Mouse (Mus musculus) layer of hippocampus, postnatal 14 days (tissue): Measurements from ENCODE around the gene Gna11. TPM values are rescaled to one million over a fixed set of nuclear protein-coding genes. Genes with fewer than 3 reads are reported as not detected.

ENCODE experiments used
- DNase-seq, 2 experiments: peaks; one replicate each; pipeline ENCODE4 v3.0.0; 2021 to 2022; ENCODE audit warnings: low spot score in 2 of 2, mixed read lengths in 1 of 2
- long read RNA-seq, 2 experiments: library from polyadenylated mRNA; stranded (forward); transcript quantifications; one replicate each; pipeline ENCODE4 v2.0.0; 2021
- total RNA-seq, 2 experiments: library from RNA; stranded (reverse); gene quantifications; 2 replicates each; pipeline ENCODE4 v1.2.3; 2021

The Gna11 gene
- 100 to 1,000 TPM; 120 to 121 TPM for total RNA-seq
- long read RNA-seq, experiment 1, transcript Gna11-201 (7 exons, 3,414 nt), result major isoform, 154 of 188 reads
- long read RNA-seq, experiment 1, partial matches to known transcripts, result 3 of 188 reads
- long read RNA-seq, experiment 1, other reads (novel, unspliced or antisense), result 31 of 188 reads
- long read RNA-seq, experiment 2, transcript Gna11-201 (7 exons, 3,414 nt), result major isoform, 179 of 227 reads
- long read RNA-seq, experiment 2, partial matches to known transcripts, result 41 of 227 reads
- long read RNA-seq, experiment 2, other reads (novel, unspliced or antisense), result 6 of 227 reads

DNA sequence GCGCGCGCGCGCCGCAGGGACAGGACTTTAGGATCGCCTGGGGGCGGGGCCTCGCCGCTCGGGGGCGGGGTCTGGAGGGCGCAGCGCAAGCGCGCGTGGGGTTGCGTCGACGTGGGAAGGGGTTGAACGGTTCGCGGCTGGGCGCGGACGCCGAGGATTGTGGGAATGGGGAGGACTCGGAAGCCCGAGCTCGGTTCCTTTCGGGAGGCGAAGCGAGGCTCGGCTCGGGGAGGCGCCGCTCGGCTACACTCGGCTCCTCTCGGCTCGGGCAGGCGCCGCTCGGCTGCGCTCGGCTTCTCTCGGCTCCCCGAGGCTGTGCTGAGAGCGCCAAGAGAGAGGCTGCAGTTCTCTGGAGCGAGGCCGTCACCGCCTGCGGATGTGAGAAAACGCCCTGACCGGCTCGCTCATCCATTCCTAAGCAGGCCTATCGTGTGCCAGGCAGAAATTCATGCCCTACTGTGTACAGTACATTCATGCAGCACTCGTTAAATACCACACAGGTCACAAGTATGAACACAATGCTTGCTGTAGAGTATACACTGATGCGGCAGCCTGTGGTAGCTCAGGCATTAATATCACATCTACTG is at the start of gene Gna11:
TSS of gene Gna11 (minus strand) at position 30 of the 587 bp plus-strand sequence.
- DNase-seq, result peak; percentile 99 to 100

DNA sequence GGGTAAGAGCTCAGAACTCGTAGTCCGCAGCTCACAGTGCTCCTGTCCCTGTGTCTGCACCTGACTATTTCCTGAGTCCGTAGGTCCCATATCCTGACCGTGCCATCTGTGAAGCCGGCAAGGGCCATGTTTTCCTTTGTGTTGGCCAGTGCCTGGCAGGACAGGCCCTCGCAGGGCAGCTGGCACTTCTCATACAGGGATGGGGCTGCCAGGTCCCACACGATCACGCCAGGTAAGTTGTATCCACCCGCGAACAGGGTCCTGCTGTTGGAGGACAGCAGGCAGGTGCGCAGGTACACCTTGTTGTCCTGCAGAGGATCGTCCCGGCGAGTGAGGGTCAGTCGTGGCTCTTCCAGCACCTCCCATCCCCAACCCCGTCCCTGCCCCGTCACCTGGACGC is 48.9 kb upstream of the Gna11 start:
- no peak for DNase-seq

DNA sequence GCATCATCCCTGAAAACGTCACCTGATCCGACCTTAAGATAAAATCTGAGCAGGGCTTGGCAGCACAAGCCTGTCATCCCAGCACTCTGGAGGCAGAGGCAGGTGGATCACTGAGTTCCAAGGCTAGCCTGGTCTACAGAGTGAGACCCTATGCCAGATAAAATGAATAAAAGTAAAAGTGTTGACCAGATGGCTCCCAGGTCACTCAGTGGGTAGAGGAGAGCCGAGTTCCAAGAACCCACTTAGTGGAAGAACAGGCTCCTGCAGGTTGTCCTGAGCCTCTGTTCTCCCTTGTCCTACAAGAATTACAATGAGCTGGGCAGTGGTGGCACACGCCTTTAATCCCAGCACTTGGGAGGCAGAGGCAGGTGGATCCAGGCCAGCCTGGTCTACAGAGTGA is 48.2 kb upstream of the Gna11 start:
- no peak for DNase-seq

DNA sequence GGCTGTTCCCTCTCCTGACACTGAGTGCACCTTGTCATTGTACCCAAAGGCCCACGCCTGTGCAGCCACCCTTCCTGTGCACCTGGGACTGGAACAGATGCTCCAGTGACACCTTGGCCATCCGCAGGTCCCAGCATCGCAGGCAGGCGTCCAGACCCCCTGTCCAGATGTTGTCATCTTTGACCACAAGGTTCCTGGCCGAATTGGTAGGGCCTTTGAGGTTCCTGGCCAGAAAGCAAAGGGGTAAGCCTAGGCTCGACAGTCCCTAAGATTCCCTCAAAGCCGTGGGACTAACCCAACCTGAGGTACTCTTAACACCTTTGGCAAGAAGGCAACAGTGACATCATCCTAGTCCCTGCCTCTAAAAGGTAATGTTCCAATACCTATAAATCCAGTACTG is 47.6 kb upstream of the Gna11 start:
- DNase-seq, result no peak

DNA sequence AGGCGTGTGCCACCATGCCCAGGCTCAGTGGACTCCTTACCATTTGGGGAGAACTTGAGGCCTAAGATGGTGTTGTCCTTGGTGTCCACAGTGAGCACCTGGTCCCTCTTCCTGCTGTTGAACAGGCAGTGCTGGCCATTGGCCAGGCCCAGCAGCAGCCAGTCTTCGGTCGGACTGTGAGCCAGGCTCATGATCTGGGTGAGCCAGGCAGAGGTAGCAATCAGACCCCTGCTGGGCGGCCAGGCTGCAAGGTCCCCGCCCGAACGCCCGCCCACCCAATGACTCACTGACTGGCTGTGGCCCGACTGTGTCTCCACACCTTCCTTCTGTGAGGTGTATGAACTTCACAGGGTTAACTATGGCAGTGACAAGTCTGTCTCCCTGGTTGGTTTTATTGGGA is 46.9 kb upstream of the Gna11 start:
- DNase-seq, result no peak

DNA sequence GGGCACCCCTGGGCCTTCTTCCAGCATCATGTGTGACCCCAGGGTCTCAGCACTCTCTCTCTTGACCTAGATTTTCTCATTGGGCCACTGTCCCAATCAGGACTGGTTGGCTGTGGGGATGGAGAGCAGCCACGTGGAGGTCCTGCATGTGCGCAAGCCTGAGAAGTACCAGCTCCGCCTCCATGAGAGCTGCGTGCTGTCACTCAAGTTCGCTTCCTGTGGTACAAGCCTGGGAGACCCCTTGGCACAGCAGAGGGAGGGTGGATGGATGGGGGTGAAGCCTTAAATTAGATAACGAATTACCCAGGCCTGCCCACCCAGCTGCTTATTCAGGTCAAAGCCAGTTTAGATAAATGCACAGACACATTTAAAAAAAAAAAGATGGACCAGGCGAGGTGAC is 43.7 kb upstream of the Gna11 start:
- no peak for DNase-seq

DNA sequence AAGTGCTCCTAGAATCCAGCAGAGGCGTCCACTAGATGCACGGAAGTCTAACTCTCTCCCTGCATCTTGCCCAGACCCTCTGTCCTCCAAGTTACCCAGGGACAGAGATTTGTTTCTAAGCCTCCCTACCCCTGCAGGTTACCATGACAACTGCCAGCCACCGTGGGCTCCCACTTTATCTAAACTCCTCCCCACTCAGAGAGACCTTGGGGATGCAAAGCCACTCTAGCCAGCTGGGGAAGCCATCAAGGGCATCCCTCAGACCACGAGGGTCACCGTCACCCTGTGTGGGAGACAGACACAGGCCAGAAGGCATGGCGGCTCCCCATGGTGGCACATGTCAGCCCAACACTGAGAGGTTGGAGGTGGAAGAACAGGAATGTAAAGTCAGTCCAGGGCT is 38.4 kb upstream of the Gna11 start:
- DNase-seq, result no peak

DNA sequence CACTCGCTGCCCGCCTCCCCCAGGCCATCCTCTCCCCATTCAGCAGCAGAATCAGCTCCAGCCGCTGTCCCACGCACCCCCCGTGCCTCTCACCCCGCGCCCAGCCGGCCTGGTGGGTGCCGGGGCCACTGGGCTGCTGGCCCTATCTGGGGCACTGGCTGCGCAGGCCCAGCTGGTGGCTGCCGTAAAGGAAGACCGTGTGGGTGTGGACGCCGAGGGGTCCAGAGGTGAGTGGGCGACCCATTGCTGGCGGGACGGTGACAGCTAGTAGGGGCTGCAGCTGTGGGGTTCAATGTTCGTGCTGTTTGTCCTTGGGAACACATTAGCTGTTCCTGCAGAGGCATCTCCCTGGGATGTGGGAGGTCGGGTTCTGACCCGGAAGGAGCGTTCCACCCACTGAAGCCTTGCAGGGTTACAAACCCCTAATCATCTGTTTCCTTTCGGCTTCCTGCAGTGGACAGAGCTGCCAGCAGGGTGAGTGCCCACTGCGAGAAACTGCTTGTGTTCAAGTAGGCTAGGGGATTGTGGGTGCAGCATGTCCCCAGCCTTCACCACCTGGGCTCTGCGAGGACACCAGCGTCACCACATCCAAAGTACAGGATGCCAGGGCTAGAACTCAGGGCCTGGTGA is 35.6 kb upstream of the Gna11 start:
- no peak for DNase-seq

DNA sequence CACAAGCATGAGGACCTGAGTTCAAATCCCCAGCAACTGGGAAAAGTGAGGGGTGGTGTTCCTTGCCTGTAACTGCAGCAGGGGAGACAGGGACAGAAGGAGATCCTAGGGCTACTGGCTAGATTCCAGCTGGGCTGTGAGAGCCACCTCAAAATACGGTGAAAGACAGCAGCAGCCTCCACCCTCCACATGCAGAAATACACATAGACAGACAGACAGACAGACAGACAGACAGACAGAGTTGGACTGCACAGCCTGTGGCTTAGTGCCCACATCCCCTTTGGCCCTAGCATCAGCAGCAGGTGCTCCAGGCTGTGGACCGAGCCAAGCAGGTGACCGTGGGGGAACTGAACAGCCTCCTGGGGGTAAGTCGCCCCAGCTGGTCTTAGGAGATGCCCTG is 35.0 kb upstream of the Gna11 start:
- no peak for DNase-seq

DNA sequence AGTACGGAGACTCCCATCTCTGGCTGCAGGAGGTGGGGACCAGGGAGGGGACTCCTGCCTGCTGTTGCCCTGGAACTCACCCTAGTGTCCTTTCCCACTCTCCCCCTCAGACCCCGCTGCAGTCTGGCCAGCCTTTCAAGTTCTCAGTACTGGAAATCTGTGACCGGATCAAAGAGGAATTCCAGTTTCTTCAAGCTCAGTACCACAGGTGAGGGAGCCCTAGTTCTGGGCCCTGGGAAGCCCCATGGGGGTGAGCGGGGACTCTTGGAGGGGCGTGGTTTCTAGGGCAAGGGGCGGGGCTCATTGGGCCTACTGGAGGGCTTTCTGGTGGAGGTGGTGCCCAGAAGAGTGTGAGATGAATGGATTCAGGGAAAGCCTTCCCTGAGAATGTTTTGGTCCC is 30.7 kb upstream of the Gna11 start:
- DNase-seq, result no peak

DNA sequence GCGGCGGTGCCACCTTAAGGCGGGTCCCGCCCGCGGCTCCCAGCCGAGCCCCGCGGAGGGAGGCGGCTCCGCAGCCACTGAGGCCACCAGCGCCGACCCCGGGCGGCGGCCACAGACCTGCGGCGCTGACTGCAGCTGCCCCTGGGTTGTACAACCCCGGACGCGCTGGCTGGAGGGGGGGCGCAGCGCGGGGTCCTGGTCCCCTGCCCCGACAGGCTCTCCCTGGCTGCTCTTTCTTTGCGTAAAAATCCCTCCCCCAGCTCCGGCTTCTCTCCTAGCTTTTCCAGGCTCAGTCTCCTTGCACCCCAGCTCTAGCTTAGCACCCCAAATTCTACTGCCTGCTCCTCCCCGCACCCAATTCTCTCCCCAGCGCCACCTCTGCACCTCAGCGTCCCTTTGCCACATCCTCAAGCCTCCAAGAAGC is 30.2 kb upstream of the Gna11 start:
- no peak for DNase-seq

DNA sequence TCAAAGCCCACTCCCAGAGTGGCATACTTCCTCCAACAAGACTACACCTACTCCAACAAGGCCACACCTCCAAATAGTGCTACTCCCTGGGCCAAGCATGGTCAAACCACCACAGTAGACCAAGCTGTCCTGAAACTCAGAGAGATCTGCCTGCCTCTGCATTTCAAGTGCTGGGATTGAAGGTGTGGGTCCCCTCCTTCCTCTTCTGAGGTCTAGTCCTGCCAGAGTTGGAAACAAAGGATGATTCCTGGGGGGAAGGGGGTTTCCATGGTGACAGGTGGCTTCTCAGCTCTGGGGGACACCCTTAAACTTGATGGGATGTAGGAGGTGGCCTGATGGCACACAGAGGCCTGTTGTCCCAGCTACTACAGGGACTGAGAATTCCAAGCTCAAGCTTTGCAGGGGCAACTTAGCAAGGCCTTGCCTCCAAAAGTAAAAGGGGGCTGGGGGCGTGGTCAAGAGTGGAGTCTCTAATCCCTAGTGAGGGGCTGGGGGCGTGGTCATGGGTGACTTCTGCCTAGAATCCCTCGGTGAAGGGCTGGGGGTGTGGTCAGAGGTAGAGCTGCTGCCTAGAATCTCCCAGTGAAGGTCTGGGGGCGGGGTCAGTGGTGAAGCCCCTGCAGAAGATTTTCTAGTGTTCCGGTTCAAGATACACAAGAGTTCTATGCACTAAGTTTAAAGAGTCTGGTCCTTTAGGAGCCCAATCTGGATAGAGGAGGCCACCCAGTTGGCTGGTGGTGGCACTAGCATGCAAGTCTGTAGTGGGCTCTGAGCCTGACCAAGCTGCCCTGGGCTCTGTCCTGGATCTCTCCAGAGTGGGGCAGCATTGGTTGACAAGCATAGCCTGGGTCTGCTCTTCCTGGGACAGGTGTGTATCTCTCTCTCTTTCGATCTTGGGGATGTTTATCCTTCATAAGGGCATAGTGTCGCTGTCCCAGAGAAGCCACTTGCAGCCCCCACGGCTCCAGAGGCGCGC is 29.4 kb upstream of the Gna11 start, which contains the start of gene Tle2:
TSS of gene Tle2 (plus strand) at position 481 of the 976 bp plus-strand sequence.
- no peak for DNase-seq

DNA sequence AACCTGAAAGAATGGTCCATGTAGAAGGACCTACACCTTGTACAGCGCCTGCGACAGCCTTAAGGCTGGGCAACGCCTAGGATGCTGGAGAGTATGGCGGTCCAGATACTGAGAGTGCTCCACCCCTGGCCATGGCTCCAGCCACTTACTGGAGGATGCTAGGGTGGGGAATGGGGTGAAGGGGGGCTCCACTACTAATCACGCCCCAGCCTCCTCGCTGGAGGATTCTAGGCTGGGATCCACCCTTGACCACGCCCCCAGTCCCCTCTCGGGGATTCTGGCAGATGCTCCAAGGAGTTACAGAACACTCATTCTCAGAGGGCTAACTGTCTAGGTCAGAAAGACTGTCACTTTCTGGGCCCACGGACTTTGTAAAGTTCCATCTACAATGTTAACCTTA is 28.0 kb upstream of the Gna11 start:
- DNase-seq, result no peak

DNA sequence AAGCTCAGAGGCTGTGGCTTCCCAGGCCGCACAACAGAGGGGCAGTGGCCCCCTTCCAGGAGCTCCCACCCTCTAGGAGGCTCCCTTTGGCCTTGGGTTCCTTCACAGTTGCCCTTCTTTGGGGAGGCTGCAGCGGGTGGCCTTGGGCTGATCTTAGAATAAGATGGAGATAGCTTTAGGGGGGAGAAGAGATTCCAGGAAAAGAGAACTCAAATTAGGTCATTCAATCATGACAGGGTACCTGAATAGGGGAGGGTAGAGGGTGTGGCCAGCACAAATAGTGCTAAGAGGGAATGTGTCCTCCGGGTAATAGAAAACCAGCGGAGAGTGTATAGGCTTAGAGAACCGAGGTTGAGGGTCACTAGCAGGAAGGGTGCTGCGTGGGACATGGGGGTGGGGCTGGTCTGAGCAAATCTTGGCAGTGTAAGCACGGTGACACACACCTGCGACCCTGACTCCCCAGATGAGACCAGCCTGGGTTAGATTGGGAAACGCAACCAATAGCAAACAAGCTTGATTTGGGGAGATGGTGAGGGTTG is 27.2 kb upstream of the Gna11 start:
- DNase-seq, result no peak

DNA sequence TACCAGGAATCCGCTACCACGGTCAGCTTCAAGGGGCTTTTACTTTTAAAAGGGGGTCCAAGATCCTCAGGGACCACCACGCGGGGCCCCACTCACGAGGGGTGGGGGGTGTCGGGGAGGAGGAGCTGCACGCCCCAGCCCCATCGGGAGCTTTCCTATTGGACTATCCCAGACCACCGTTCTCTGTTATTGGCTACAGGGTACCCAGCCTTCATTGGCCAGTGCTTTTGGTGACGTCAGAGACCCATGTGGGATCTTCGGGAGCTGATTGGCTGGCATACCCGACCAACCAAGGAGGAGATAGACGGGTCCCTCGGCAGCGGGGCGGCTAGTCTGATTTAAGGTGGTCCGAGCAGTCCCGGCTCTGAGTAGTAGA is 26.5 kb upstream of the Gna11 start:
- peak; percentile 99 to 100 for DNase-seq

DNA sequence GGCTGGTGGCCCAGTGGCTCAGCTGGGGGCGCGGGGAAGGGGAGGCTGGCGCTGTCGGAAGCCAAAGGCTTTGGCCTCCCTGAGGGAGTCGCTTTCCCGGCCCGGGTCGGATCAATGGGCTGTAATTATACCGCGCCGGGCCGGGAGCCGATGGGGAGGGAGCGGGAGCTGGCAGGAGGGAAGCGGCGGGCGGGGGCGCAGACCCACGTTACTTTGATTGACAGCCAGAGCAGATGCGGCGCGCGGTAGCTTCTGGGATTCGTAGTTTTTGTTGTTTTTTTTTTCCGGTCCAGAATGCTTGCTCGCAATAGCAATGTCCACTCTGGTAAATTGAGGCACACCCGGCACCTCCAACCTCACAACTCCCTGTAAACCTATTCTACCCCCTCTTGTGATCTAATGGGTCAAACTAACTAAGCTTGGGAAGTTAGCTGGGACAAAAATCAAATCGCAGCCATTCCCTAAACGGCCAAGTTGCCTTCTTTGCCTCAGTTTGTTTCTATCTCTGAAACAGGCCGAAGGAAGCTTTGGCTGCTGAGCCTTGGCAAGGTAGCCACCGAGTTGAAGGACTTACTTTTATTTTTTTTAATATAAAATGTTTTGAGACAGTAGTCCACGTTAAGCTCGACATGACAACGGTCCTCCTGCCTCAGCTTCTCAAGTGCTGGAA is 26.0 kb upstream of the Gna11 start:
- DNase-seq, result peak; percentile 90 to 96

DNA sequence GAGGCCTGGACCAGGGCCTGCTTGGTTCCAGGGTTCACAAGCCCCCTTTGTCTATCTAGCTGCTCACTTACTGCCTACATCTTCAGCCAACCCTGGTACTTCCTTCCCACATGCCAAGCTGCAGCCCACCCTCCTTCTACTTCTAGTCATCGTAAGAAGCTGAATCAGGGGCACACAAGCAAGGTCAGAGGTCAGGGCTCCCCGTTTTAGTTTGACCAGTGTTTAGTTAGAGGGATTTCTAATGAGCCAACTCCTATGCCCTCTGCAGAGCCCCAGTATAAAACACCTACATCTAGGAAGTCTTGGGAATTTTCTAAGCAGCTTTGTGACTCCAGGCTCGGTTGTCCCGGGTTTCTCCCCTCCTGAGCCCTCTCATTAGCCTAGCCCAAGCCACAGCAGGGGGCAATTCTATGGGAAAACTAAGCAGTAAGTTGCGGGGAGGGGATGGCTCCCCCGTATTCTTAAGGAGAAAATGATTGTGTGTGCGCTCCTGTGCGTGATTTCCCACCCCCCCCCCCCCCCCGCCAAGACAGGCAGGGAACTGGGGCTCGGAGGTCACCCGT is 25.3 kb upstream of the Gna11 start:
- no peak for DNase-seq

DNA sequence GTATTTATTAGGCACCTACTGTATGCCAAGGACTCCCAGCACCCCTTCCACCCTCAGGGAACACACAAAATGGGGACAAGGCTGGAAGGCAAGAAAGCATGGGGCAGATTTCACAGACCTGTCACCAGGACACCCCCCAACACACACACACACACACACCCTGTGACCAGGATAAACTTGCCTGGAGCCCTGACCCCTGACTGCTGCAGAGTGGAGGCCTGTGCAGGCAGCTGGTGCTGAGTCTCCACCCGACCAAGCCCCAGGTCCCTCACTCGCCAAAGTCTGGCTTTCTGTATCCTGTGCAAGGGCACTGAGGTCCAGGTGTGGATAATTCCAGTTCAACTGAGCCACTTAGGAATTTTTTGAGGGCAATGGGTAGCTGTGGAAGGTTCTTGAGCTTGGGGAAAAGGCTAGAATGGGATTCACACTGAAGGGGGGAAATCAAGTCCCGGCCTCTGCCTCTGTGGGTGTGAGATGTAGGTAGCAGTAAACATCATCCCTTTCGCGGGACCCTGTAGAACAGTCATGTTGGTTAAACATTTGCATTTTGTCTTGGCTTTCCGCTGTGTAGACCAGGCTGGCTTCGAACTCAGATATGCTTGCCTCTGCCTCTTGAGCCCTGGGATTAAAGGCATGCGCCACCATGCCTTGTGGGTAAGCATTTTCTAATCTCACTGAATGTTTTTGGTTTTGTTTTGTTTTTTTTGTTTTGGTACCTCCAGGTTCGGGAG is 24.7 kb upstream of the Gna11 start:
- no peak for DNase-seq

DNA sequence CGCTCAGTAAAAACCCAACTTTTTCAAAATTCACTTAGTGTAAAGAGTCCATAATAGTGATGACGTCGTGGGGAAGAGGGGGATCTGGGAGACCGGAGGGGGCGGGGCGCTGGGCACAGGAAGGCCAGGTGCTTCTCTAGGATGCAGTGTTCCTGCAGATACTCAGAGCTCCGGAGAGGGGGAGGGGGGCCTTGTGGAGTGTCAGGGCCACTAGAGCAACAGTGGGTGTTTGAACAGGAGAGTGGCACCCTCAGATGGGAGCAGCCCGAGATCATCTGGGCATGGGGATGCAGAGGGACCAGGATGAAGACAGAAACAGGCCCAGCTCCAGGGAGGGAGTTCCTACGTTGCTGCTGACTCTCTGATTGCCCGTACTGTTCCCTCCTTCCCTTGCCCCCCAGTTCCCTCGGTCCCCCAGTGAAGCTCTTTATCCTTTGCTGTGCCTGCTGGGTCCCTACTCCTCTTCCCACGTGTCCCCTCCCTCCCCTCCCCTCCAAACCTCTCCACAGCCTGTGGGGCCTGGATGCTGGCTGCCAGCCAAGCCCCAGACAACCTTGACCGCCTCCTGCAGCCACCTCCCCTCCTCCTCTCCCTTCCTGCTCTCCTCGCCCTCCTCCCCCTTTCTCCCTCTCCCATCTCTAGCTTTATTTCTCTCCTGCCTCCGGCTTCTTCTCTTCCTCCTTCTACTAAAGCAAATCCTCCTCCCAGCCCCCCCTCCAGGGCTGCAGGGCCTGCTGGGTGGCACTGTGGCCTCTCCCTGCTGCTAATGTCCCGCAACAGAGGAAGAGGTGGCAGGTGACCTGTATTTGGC is 23.6 kb upstream of the Gna11 start:
- no peak for DNase-seq
